Mouse (Mus musculus): Measurements from ENCODE around the gene Drc7. TPM values are rescaled to one million over a fixed set of nuclear protein-coding genes. Genes with fewer than 3 reads are reported as not detected.
"Not testable (repeated sequence)": the region's sequence is repeated elsewhere in the genome, so short reads cannot be mapped to it uniquely, and the experiment has no call there.

The Drc7 gene
- 5.6 and 10.2 TPM in 2 replicates for total RNA-seq (2017)

- ATAC-seq (replicated peaks in 1 of 2; ENCODE audit: insufficient read depth in 1 of 2, low FRiP score in 2 of 2, low TSS enrichment in 1 of 2, low read depth in 1 of 2, poor library complexity in 2 of 2, severe bottlenecking in 2 of 2) = peak in 1 of 2 experiments; percentile 69; a peak in 2 of 4 replicates
Measured at GRCm38 (mm10) chr8:95054927-95055510, at the start of gene Drc7. Drc7 (plus strand) TSS chr8:95055103.

- ATAC-seq (replicated peaks in 1 of 2; ENCODE audit: insufficient read depth in 1 of 2, low FRiP score in 2 of 2, low TSS enrichment in 1 of 2, low read depth in 1 of 2, poor library complexity in 2 of 2, severe bottlenecking in 2 of 2) = peak; percentile 66 to 76
Measured at GRCm38 (mm10) chr8:95012442-95012919, 42.4 kb upstream of the Drc7 start.

- ATAC-seq (replicated peaks in 1 of 2; ENCODE audit: insufficient read depth in 1 of 2, low FRiP score in 2 of 2, low TSS enrichment in 1 of 2, low read depth in 1 of 2, poor library complexity in 2 of 2, severe bottlenecking in 2 of 2) = no peak
Measured at GRCm38 (mm10) chr8:95015866-95016265, 39.0 kb upstream of the Drc7 start.

GRCm38 (mm10) chr8:95016684-95017083, 38.2 kb upstream of the Drc7 start:
- no peak for ATAC-seq (replicated peaks in 1 of 2; ENCODE audit: insufficient read depth in 1 of 2, low FRiP score in 2 of 2, low TSS enrichment in 1 of 2, low read depth in 1 of 2, poor library complexity in 2 of 2, severe bottlenecking in 2 of 2)

GRCm38 (mm10) chr8:95017451-95017850, 37.5 kb upstream of the Drc7 start, which contains the start of gene Adgrg3:
Adgrg3 (plus strand) TSS chr8:95017692.
- no peak for ATAC-seq (replicated peaks in 1 of 2; ENCODE audit: insufficient read depth in 1 of 2, low FRiP score in 2 of 2, low TSS enrichment in 1 of 2, low read depth in 1 of 2, poor library complexity in 2 of 2, severe bottlenecking in 2 of 2)

- ATAC-seq (replicated peaks in 1 of 2; ENCODE audit: insufficient read depth in 1 of 2, low FRiP score in 2 of 2, low TSS enrichment in 1 of 2, low read depth in 1 of 2, poor library complexity in 2 of 2, severe bottlenecking in 2 of 2) = no peak
Measured at GRCm38 (mm10) chr8:95017969-95018635, 36.8 kb upstream of the Drc7 start.

- ATAC-seq (replicated peaks in 1 of 2; ENCODE audit: insufficient read depth in 1 of 2, low FRiP score in 2 of 2, low TSS enrichment in 1 of 2, low read depth in 1 of 2, poor library complexity in 2 of 2, severe bottlenecking in 2 of 2) = peak; percentile 60 to 65
Measured at GRCm38 (mm10) chr8:95020293-95020777, 34.6 kb upstream of the Drc7 start.

GRCm38 (mm10) chr8:95020821-95021220, 34.1 kb upstream of the Drc7 start:
- peak; percentile 22 to 29 for ATAC-seq (replicated peaks in 1 of 2; ENCODE audit: insufficient read depth in 1 of 2, low FRiP score in 2 of 2, low TSS enrichment in 1 of 2, low read depth in 1 of 2, poor library complexity in 2 of 2, severe bottlenecking in 2 of 2)

- ATAC-seq (replicated peaks in 1 of 2; ENCODE audit: insufficient read depth in 1 of 2, low FRiP score in 2 of 2, low TSS enrichment in 1 of 2, low read depth in 1 of 2, poor library complexity in 2 of 2, severe bottlenecking in 2 of 2) = no peak
Measured at GRCm38 (mm10) chr8:95023201-95023600, 31.7 kb upstream of the Drc7 start.

- ATAC-seq (replicated peaks in 1 of 2; ENCODE audit: insufficient read depth in 1 of 2, low FRiP score in 2 of 2, low TSS enrichment in 1 of 2, low read depth in 1 of 2, poor library complexity in 2 of 2, severe bottlenecking in 2 of 2) = no peak
Measured at GRCm38 (mm10) chr8:95024387-95024786, 30.5 kb upstream of the Drc7 start.

- no peak for ATAC-seq (replicated peaks in 1 of 2; ENCODE audit: insufficient read depth in 1 of 2, low FRiP score in 2 of 2, low TSS enrichment in 1 of 2, low read depth in 1 of 2, poor library complexity in 2 of 2, severe bottlenecking in 2 of 2)
Measured at GRCm38 (mm10) chr8:95025421-95025820, 29.5 kb upstream of the Drc7 start.

GRCm38 (mm10) chr8:95028391-95028790, 26.5 kb upstream of the Drc7 start:
- ATAC-seq (replicated peaks in 1 of 2; ENCODE audit: insufficient read depth in 1 of 2, low FRiP score in 2 of 2, low TSS enrichment in 1 of 2, low read depth in 1 of 2, poor library complexity in 2 of 2, severe bottlenecking in 2 of 2) = not testable (repeated sequence)

GRCm38 (mm10) chr8:95037106-95037925, 17.6 kb upstream of the Drc7 start:
- ATAC-seq (replicated peaks in 1 of 2; ENCODE audit: insufficient read depth in 1 of 2, low FRiP score in 2 of 2, low TSS enrichment in 1 of 2, low read depth in 1 of 2, poor library complexity in 2 of 2, severe bottlenecking in 2 of 2) = peak; percentile 77 to 89

- no peak for ATAC-seq (replicated peaks in 1 of 2; ENCODE audit: insufficient read depth in 1 of 2, low FRiP score in 2 of 2, low TSS enrichment in 1 of 2, low read depth in 1 of 2, poor library complexity in 2 of 2, severe bottlenecking in 2 of 2)
Measured at GRCm38 (mm10) chr8:95041883-95042784, 12.8 kb upstream of the Drc7 start.

- no peak for ATAC-seq (replicated peaks in 1 of 2; ENCODE audit: insufficient read depth in 1 of 2, low FRiP score in 2 of 2, low TSS enrichment in 1 of 2, low read depth in 1 of 2, poor library complexity in 2 of 2, severe bottlenecking in 2 of 2)
Measured at GRCm38 (mm10) chr8:95044811-95045210, 10.1 kb upstream of the Drc7 start.

- ATAC-seq (replicated peaks in 1 of 2; ENCODE audit: insufficient read depth in 1 of 2, low FRiP score in 2 of 2, low TSS enrichment in 1 of 2, low read depth in 1 of 2, poor library complexity in 2 of 2, severe bottlenecking in 2 of 2) = peak; percentile 81 to 87
Measured at GRCm38 (mm10) chr8:95046982-95047381, 7.9 kb upstream of the Drc7 start.
